Mouse (Mus musculus) liver, postnatal 0 days (tissue): ENCODE measurements around the gene Atp11a.

Source experiments
- CTCF ChIP-seq: sonication (generic); IDR thresholded peaks from 2 replicates; pipeline ENCODE4 v1.5.1; 2016; ENCODE audit warnings: antibody characterized with exemption, low read depth
- EP300 ChIP-seq: IDR thresholded peaks from 2 replicates; pipeline ENCODE4 v1.6.1; 2016; ENCODE audit warnings: antibody characterized with exemption, low read depth, mild to moderate bottlenecking

DNA sequence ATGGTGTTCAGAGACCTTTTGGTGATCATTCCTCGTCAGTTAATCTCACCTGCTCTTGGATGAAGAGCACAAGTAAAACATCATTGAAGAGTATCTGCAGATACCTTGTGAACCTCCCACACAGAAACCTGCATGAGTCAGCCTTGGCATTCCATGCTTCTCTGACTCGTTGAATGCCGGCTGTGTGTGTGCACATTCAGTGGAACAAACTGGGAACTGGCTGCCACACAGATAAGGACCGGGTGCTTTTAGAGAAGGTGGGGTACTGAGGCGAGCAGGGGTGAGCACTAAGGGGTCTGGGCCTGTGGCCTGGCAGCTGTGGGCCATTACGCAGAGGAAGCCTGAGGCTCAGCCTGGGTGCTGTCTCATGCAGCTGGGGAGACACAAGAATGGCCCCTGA is 11.9 kb downstream of the Atp11a start:
- TF ChIP-seq CTCF: no peak
- TF ChIP-seq EP300: no peak
